Mouse (Mus musculus): ENCODE measurements around the gene Cnn1. TPM values are rescaled to one million over a fixed set of nuclear protein-coding genes. Genes with fewer than 3 reads are reported as not detected.
A peak's percentile ranks its signal among the peaks of the same experiment; 100 is the strongest.

The Cnn1 gene
- total RNA-seq, 4 experiments from 2014 or later, result 0.63 to 3.0 (median 1.0) TPM

- peak; percentile 96 to 98 for DNase-seq (ENCODE audit: low spot score in 2 of 2)
Measured at GRCm38 (mm10) chr9:22156497-22157245, 57.7 kb downstream of the Cnn1 start, which contains the start of gene Pigyl. TSS of gene Pigyl (plus strand) at chr9:22156846.

DNA sequence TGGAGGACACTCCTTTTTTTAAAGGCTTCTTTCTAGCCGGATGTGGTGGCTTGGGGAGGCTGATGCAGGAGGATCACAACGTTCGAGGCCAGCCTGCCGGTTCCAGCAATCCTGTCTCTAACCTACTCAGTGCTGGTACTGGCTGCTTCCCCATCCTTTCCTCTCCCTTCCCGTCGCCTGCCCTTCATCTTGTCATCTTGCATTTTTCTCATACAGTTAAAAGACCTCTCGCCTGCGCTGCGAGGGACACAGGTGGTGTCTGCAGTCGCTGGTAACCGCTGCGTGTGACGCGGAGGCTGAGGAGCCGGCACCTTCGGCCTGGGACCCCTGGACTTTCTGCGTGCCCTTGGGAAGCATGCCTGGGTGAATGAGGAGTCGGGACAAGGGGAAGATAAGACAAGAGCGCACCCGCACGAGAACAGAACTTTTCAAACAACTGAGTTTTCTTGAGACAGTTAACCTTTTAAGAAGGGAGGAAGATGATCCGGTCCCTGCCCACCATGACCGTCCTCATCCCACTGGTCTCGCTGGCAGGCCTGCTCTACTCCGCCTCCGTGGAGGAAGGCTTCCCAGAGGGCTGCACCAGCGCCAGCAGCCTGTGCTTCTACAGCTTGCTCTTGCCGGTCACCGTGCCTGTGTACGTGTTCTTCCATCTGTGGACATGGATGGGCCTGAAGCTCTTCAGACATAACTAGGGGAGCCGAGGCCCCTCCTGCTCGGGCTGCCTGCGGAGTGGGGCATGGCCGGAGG is 58.7 kb downstream of the Cnn1 start:
- peak in 1 of 2 experiments; percentile 15 for DNase-seq (ENCODE audit: low spot score in 2 of 2)

Small RNA genes lying within 50 kb of the gene (microRNA-seq; reads per million reads assigned to microRNA genes)
- gene Mir7084, result 0.51 to 0.64 reads per million in 2 experiments

Other genes starting within 250 kb of the Cnn1 start
- gene Dock6, start 246.6 kb upstream of the Cnn1 start, total RNA-seq (2022), result 10 to 100 TPM; 12.7 to 23.0 (median 19.2) TPM
- 10 to 100 TPM; 16.9 to 23.5 (median 21.1) TPM for gene Rab3d, start 181.0 kb upstream of the Cnn1 start, total RNA-seq (2022)
- gene Ccdc159, start 171.7 kb upstream of the Cnn1 start, total RNA-seq (2022), result 10 to 100 TPM; 18.7 to 22.5 (median 21.8) TPM
- gene Tmem205, start 171.7 kb upstream of the Cnn1 start, total RNA-seq (2022), result 10 to 100 TPM; 42.8 to 49.1 (median 43.5) TPM
- 100 to 1,000 TPM; 229 to 244 (median 235) TPM for gene Plppr2, start 162.2 kb upstream of the Cnn1 start, total RNA-seq (2022)
- 10 to 100 TPM; 12.0 to 14.0 (median 13.1) TPM for gene Swsap1, start 143.5 kb upstream of the Cnn1 start, total RNA-seq (2022)
- gene Epor, start 135.7 kb upstream of the Cnn1 start, total RNA-seq (2022), result 10 to 100 TPM in 1 of 4 experiments, 1 to 10 TPM in 3; 6.6 to 11.3 (median 8.2) TPM
- gene Rgl3, start 109.8 kb upstream of the Cnn1 start, total RNA-seq (2022), result 1 to 10 TPM; 2.2 to 4.2 (median 2.6) TPM
- gene Ccdc151, start 96.6 kb upstream of the Cnn1 start, total RNA-seq (2022), result 10 to 100 TPM in 1 of 4 experiments, 1 to 10 TPM in 3; 6.5 to 12.3 (median 8.3) TPM
- gene Prkcsh, start 96.4 kb upstream of the Cnn1 start, total RNA-seq (2022), result 100 to 1,000 TPM in 3 of 4 experiments, 10 to 100 TPM in 1; 98.6 to 109 (median 104) TPM
- gene Elavl3, start 47.2 kb upstream of the Cnn1 start, total RNA-seq (2022), result 100 to 1,000 TPM; 126 to 166 (median 145) TPM
- gene Gm49318, start 28.0 kb upstream of the Cnn1 start, total RNA-seq (2022), result not detected
- gene Zfp653, start 27.8 kb upstream of the Cnn1 start, total RNA-seq (2022), result 10 to 100 TPM; 22.9 to 26.6 (median 23.9) TPM
- 10 to 100 TPM; 43.7 to 51.6 (median 45.7) TPM for gene Ecsit, start 13.8 kb upstream of the Cnn1 start, total RNA-seq (2022)
- 10 to 100 TPM; 55.4 to 61.7 (median 59.4) TPM for gene Elof1, start 18.0 kb downstream of the Cnn1 start, total RNA-seq (2022)
- under 1 TPM in 3 of 4 experiments, not detected in 1; 0.54 to 0.98 (median 0.65) TPM for gene Acp5, start 36.5 kb downstream of the Cnn1 start, total RNA-seq (2022)
- 10 to 100 TPM; 37.1 to 47.5 (median 41.4) TPM for gene Pigyl, start 57.6 kb downstream of the Cnn1 start, total RNA-seq (2022)
- under 1 TPM in 3 of 4 experiments, not detected in 1; 0.11 to 0.31 (median 0.12) TPM for gene Zfp872, start 88.9 kb downstream of the Cnn1 start, total RNA-seq (2022)
- gene Zfp809, start 126.5 kb downstream of the Cnn1 start, total RNA-seq (2022), result 10 to 100 TPM; 21.2 to 23.1 (median 22.5) TPM
- gene Zfp599, start 160.7 kb downstream of the Cnn1 start, total RNA-seq (2022), result 1 to 10 TPM; 5.1 to 6.3 (median 5.3) TPM
- gene Zfp810, start 208.4 kb downstream of the Cnn1 start, total RNA-seq (2022), result 10 to 100 TPM; 17.6 to 20.9 (median 19.9) TPM

All from layer of hippocampus, adult 8-10 months (tissue).